Mouse (Mus musculus) adrenal gland, postnatal 25 days (tissue): ENCODE measurements around the gene Magi2. TPM values are rescaled to one million over a fixed set of nuclear protein-coding genes. Genes with fewer than 3 reads are reported as not detected.

Experiments used
- DNase-seq: peaks from one replicate; pipeline ENCODE4 v3.0.0; 2021; ENCODE audit warnings: mixed read lengths
- total RNA-seq: library from RNA; stranded (reverse); gene quantifications from 2 replicates; pipeline ENCODE4 v1.2.3, GENCODE M21; 2021

The Magi2 gene
- total RNA-seq, 1 experiment from 2014 or later, result 12.1 TPM

DNA sequence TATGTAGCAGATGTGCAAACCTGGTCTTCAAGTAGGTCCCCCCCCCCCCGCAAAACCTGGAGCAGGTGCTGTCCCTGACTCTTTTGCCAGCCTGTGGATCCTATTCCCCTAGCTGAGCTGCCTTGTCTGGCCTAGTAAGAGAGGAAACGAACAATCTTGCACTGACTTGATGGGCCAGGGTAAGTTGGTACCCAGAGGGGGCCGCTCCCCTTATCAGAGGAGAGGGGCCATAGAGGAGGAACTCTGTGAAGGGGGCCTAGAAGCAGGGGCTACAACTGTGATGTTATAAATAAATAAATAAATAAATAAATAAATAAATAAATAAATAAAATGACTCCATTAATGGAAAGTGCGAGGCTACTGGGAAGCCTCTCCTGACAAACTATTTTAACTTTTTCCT, 848.0 kb downstream of the Magi2 start:
- DNase-seq, result no peak

DNA sequence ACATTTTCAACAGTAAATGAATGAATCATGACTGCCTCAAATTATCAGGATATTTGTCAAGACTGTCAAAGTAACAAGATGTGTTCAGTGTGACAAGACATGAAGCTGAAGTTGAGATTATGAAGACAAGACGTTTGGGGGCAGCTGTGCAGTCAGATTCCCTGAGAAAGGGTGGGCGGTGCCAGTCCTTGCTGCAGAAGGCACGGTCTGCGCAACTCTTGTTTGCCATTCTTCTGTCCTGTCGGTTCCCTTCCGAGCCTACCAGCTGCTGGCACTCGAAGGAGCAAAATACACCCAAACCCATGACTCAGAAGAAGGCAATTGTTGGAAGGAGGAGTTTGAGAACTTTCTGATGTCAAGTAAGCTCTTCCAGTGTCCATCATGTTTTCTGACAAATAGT, 852.1 kb downstream of the Magi2 start:
- DNase-seq, result no peak

DNA sequence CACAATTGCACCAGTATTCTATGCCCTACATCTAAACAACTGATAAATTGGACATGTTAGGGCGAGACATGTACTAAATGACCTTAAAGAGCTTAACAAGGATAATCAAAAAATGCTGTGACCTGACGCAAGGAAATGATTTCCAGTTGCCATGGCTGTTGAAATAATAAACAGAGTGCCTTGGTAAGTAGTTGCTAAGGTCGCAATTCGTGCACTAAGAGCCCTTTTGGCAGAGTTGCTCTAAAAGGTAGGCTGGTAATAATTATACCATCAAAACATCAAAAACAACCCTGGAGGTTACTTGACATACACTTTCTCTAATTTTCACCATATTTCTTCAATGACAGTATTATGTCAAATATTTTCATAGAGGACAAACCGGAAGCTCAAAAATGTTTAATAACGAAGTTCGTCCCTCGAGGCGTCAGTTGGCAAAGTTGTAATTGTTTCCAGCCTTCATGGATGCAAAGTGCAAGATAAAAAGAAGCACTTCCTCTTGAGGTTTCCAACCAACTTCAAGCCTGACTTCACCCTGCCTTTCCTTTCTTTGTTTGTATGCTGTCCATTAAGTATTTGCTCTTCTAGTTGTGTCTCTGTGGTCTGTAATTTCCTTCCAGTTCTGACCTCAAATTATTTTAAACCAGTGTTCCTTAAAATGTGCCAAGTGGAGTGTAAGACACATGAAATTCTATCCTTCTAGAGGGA, 853.9 kb downstream of the Magi2 start:
- DNase-seq, result no peak

DNA sequence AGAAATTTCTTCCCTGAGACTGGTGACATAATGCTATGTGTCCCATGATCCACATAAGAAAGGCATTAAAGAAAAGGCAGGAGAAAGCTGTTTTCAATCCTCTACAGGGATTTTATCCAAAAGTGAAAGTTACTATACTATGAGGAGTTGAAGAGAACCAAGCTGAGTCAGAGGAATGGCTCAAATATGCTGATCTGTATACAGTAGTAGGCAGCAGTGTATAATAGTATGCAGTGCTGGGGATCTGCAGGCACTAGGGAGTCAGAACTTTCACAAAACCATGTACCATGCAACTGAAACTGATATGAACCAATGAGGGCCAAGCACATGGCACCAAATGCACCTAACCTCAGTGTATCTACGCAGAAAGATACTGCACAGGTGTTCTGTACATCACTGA, 855.5 kb downstream of the Magi2 start:
- no peak for DNase-seq

DNA sequence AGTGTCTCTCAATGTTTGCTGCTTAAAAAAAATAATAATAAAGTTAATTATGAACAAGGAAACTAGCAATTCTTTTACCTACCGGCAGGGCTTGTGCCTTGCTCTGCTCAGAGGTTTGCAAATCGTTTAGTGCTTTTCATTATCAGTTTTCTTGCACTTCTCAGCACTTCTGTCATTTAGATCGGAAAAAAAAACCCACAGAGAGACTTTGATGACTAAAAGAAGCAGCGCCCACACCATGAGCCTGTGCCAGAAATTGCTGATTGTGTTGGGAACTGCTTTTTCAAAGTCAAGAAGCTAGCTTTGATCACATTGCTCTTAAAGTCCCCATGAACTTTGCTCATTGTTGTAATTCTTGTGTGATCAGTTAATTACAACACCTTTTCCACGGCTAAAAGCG, 860.2 kb downstream of the Magi2 start:
- no peak for DNase-seq

DNA sequence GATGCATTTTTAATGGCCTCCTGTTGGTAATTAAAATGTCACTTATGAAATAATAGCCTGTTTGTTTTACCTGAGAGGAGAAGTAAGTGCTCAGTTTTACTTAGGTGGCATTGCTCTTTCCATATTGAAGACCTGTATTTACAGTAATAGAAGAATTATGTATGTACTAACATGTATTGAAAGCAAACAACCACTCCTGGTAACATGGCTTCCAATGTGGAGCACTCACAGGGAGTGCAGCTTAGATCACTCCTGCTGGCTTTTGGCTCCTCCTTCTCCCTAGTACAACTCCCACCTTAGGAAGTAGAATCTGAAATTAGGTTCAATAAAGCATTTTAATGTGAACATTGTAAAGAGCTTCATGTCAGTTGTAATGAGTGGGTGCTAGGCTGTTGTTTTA, 877.0 kb downstream of the Magi2 start:
- DNase-seq, result no peak

DNA sequence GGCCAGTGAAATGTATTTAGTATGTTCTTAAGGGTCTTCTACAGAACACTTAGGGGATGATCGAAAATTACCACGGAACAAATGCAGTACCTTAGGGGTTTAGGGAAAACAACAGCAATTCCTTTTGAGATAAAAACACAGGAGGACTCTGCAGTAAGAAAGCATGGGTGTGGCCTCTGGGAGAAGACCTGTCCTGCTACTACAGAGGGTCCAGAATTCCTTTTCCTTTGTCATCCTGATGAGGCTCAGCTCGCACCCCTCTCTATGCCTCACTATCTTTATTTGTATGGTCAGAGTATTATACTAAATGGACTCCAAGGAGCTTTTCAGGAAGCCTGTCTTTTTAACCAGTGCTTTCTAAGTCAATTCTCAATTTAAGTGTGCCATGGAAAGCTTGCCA, 877.7 kb downstream of the Magi2 start:
- DNase-seq, result no peak

DNA sequence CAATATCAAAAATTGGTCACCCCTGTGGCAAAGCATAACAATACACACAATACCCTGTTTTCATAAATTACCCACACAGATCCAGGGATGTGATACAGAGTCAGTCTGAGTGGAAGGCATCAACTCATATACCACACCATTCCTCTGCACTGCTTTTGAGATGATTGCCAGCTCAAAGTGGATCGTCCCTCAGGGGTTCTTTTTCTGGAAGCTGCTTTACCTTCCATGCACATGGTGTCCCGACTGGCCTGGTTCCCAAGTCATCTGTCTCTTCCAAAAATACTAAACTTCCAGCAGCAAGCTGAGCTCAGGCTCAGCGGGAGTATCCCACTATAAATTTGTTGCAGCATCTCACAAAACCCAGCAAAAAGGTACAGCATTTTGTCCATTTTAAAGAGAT, 882.7 kb downstream of the Magi2 start:
- DNase-seq, result no peak

DNA sequence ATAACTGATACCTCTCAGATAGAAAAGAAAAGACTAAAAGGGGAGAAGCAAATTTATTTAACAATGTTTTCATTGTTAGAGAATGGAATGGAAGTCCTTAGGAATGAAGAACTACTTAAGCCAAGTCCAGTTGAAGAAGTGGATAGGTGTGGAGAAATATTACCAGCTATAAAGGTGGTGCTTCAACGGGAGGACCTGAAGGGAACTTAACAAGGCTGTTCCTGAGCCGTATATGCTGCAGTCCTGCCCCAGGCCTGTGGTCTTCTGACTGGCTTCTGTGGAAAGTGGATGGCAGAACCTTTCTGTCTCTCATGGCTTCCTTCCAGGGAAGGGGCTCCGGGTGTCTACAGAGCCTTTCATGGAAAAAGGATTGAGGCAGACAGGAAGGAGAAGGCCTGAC, 890.3 kb downstream of the Magi2 start:
- DNase-seq, result no peak

DNA sequence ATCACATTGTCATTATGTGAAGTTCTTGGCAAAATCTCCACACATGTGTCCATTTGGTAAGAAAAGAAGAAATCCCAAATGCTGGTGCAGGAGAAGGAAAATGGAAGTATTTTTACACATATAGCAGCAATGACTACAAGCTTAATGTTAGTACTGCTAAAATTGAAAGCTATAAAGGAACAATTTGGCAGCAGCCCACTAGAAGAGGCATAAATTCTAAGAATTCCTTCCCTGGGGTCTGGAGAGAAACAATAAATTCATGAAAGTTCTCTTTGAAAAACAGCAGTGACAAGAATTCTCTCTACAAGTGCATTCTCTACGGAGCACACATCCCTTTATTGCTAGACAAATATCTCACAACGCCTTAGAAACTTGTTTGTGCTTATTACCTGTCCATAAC, 913.4 kb downstream of the Magi2 start:
- no peak for DNase-seq

DNA sequence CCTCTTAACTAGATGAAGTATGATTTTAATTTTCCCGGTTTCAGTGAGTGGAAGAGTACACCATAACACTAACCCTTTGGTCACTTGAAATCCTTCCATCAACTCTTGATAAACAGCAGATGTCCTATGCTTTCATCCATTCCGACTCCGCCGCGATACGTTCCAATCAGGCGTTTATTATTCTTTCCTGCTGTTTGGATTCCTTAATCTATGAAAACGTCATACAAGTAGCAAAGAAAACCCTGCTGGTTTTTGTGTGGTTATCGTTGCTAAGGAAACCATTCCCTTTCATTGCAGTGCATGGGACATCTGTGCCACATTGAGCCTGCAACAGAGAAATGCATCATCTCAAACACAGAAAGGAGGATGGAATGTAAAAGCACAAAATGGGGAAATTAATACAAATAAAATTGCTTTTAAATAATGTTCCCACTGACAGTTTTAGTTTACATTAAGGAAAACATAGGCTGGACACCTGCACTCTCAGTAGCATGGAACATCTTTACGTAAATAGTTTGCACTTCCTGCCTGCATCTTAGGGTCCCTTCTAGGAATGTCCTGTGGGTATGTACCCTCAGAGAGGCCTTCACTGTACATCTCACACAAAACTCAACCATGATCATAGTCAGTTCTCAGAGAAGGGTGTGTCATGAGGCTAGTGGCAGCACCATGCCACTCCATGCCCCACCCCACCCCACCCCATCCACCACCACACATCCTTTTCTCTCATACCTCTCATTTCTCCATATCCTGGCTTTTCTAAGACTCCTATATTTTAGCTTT, 914.0 kb downstream of the Magi2 start:
- DNase-seq, result no peak

DNA sequence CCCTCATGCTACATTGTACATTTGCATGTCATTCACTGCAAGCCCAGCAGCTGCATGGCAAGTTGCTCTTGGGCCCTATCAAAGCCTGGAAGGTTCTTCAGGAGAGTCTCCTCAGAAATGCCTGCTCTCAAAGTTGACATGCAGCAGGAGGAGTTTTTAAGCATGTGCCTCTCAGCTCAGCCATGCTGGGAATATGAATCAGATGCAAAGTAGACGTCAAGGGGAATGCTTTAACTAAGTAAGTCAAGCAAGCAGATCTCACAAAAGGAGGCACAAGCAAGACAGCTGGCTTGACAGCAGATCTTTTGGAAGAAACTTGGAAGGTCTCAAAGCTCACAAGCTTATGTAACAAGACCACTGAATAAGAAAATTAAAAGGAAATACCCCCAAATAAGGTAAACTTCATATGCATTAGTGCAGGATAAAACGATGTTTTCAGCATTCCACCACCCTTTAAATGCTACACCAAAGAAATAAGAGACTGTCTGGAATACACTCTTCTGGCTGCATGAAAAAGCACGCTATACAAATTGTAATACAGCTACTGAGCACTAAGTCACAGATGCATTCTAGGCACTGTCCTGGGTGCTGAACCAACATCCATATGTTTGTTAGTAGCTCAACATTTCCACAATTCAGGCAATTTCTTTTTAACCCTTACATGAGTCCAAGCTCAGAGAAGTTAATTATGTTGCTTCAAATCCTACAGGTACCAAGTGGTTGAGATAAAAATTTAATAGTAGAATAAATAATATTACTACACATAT, 926.7 kb downstream of the Magi2 start:
- no peak for DNase-seq

DNA sequence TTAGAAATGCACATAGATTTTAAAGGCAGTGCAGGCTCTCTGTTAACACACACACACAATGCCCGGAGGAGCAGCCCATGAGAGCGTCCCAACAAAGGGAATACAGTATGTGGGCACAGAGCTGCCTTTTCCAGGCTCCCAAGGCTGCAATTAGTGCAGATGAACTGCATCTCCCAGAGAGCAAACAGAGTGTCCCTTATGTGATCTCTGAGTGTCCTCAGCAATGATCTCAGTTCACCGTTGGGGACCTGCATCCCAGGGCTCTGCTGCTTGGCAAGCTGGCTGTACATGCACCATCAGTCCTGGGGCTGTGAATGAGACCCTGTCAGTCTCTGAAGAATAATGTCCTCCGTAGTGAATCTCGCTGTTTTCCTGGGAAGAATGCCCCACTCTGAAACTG, 969.9 kb downstream of the Magi2 start:
- DNase-seq, result no peak

DNA sequence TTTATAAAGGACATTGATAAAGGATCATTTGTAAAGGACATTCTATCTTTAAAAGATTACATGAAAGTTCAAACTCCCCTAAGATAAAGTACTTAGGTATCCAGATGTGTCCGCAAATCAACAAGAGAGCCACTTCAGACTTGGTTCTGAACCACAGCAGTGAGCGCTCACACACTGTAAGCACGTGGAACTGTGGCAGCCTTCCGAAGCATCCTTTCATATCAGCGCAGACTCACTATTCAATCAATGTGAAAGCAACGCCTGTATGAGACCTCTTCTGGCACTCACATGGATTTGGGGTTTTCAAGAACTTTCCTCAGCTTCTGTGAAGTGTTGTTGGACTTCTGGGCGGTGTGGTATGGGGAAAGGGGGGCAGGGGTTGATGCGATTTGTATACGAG, 970.6 kb downstream of the Magi2 start:
- no peak for DNase-seq

DNA sequence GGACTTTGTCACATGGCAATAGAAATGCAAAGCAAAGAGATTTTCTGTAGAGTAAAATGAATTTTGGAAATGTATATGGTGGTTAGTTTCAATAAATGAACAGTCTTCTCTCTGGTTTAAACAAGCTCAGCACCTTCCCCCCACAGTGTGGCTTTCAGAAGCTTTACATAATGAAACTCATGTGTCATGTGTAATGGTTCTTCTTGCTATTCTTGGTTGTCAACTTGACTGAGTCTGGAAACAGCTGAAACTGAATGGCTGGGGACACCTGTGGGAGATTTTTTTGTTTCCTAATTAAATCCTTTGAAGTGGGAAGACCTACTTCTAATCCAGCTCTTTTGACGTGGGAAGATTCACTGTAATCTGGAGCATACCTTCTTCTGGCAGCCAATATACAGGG, 974.5 kb downstream of the Magi2 start:
- no peak for DNase-seq

DNA sequence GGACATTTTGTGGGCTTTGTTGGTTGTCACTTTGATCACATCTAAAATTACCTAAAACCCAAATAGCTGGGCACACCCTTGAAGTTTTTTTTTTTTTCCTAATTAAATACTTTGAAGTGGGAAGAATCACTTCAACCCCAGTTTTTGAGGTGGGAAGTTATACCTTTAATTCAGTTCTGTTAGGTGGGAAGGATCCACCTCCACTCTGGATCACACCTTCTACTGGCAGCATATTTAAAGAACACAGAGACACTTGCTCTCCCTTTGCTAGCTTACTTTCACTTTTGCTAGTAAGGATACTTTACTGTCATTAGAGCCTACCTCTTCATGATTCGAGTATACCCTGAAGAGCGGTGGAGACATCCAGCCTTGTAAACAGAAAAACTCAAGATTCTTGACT, 981.3 kb downstream of the Magi2 start:
- DNase-seq, result no peak

DNA sequence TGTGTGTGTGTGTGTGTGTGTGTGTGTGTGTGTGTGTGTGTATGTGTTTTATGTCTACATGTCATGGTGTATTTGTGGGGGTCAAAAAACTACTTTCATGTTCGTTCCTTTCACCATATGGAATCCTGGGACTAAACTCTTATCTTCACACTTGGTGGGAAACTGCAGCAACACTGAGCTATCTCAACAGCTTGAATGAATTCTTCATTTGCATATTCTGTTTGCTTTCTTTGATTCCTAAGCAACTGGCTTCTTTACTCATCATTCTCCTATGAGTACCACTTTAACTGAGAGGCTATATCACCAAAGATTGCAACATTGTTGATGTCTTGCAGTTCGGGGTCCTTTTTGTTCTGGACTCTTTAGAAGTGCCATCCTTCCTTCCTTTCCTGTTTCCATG, 986.5 kb downstream of the Magi2 start:
- no peak for DNase-seq

DNA sequence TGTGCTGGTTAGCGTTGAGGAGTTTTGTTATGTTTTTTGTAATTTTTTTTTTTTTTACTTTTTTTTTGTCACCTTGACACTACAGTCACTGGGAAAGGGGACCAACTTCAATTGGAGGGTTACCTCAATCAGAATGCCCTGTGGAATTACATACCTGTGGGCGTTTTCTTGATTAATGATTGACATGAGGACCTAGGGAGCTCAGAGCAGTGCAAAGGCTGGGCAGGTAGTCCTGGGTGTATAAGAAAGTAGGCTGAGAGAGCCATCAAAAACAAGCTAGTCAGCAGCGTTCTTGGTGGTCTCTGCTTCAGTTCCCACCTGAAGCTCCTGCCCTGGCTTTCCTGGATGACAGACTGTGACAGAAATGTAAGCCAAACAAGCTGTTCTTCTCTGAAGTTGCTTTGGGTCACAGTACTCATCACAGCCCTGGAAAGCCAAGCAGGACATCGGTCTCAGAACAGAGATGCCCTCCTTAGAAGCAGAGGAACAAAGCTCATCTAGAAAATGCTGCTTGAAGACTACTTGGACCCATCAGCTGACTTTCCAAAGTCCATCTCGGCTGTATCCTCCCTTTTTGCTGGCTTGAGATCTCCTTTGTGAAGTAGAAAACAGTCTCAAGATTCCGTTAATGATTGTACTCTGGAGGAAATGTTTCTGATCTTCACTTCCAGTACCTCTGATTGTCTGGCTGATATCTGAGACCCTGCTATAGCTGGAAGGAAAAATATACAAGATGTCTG, 999.8 kb downstream of the Magi2 start:
- no peak for DNase-seq

DNA sequence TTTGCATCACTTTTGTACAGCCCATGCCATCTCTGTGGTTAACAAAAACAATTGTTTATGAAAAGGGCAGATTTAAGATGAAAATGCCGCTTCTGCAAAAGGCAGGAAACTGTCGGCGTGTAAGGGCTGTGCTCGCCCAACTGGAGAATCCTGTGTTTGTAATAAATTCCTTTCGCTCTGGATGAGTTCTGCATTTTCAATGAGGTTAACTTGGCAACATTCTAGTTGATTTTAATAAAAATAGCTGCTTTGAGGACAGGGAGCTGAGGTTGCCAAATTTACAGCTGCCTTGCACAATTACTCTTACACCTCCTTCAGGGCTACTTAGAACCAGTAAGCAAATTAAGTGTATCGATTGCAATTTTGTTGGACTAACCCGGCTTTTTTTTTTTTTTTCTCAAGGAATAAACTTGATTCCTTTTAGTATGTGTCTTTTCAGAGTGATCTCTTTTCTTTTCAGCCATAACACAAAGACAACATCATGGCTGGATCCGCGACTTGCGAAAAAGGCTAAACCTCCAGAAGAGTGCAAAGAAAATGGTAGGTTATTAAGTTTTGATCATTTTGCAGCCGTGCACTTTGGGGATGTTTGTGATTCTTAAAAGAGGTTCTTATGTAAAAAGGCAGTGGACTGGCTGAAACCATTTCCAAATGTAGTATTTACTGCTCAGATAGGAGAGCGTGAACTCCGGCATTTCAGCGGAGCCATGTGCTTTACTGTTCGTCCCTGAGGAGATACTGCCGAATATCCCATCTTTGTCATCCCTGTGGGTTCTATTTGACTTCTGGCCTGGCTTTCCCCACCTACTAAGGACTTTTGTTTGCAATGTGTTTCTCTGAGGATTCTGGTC, 1001.3 kb downstream of the Magi2 start:
- no peak for DNase-seq

DNA sequence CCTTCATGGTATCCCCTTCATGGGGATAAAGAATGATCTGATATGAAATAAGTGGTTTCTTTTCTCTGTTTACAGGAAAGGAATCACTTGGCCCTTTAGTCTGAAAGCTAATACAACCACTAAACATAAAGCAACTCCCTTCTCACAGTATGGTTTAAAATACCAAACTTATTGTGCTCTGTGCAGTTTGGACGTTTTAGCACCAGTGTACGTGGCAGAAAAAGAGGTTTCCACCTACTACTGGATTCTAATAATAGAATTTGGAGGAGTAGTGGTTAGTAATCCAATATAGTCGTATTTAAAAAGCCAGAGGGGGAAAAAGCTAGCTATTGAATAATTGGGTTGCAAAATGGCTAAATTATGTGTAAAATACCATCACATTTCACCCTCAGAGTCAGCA, 1005.1 kb downstream of the Magi2 start:
- no peak for DNase-seq

DNA sequence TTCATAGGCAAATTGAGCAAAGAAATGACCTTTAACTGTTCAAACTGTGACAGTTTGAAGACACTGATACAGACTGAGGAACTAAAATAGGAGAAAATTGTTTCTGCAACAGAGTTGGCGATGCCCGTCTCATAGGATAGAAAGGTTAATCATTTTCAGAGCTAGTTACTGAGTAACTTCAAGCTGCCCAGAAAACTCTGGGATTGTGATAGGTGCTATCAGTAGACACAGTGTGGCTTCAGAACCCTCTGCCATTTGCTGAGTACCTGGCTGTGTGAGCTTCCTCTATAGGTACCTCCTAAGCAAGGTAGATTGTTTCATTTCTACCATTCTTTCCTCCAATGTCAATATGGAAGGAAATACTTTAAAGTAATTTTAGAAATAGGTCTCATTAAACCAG, 1014.7 kb downstream of the Magi2 start:
- no peak for DNase-seq

DNA sequence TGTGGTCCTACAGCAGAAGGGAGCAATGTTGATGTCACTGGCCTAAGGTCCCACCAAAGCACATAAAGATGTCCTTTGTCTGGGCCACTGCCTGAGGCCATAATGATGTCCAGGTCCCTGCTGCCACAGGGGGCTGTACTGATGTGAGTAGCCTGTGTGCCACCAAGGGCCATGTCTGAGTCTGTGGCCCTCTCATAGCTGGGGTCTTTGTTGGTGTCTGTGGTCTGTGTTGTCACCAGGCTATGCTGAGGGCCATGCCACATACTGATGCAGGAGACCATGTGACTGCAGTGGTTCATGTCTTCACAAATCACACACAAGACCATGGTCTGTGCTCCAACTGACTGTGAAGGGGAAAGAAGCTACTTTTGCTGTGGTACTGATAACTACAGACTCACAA, 1015.7 kb downstream of the Magi2 start:
- no peak for DNase-seq
